Mouse (Mus musculus) ES-E14 (cell line): ENCODE measurements around the gene Fry.

Source experiments
- HCFC1 ChIP-seq: IDR thresholded peaks from 2 replicates; pipeline ENCODE4 v1.6.1; 2012; ENCODE audit warnings: low read length, inconsistent platforms, borderline replicate concordance; ENCODE audit not compliant: insufficient read depth
- ZC3H11A ChIP-seq: IDR thresholded peaks from 2 replicates; pipeline ENCODE4 v1.6.1; 2012; ENCODE audit warnings: low read depth, mild to moderate bottlenecking, inconsistent platforms, low read length, borderline replicate concordance
- ZNF384 ChIP-seq: IDR thresholded peaks from 2 replicates; pipeline ENCODE4 v1.6.1; 2012; ENCODE audit warnings: low read depth, low read length, inconsistent platforms

DNA sequence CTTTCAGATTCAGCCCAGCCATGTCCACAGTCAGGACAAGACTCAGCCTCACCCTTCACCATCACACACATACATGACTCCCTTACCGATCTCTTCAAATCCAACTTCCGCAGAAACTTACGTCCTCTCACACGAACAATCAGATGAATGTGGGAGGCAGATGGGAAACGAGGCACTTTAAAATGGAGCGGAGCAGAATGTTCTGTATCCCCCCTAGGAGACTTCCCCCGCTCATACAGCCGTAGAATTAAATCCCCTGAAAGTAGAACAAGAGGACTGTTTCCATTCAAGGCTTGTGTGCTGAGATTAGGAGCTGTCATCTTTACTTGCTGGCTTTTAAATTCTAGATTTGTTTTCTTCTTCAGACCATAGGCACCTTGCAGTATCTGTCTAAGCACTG is 10.0 kb downstream of the Fry start:
- TF ChIP-seq ZC3H11A: no peak
- TF ChIP-seq ZNF384: no peak
- no peak for TF ChIP-seq HCFC1
